Mouse (Mus musculus) bone marrow macrophage, adult 2 months (primary cell): Measurements from ENCODE around the gene Ralgps1. TPM values are rescaled to one million over a fixed set of nuclear protein-coding genes. Genes with fewer than 3 reads are reported as not detected.

Experiments used
- H3K27ac ChIP-seq: 2 replicates; pipeline ENCODE4 v1.5.1; 2012; ENCODE audit warnings: low read depth, low read length; ENCODE audit not compliant: insufficient read depth
- H3K4me1 ChIP-seq: 2 replicates; pipeline ENCODE4 v1.6.1; 2012; ENCODE audit warnings: low read length; ENCODE audit not compliant: control insufficient read depth, insufficient read depth
- H3K4me3 ChIP-seq: 2 replicates; pipeline ENCODE4 v1.5.1; 2012; ENCODE audit warnings: mild to moderate bottlenecking, low read length, moderate library complexity; ENCODE audit not compliant: insufficient read depth
- CTCF ChIP-seq: IDR thresholded peaks from 2 replicates; pipeline ENCODE4 v1.5.1; 2012; ENCODE audit warnings: low read depth, mild to moderate bottlenecking, low read length, moderate library complexity
- POLR2A ChIP-seq: IDR thresholded peaks from 2 replicates; pipeline ENCODE4 v1.6.1; 2012; ENCODE audit warnings: mild to moderate bottlenecking, low read depth, low read length, borderline replicate concordance
- polyA plus RNA-seq: library from polyadenylated mRNA; stranded (reverse); fragments of >200 nt; gene quantifications from 2 replicates; pipeline ENCODE4 v1.2.4, GENCODE M21; 2012; ENCODE audit not compliant: missing spikeins, insufficient read depth, insufficient read length

Gene Ralgps1
- polyA plus RNA-seq, 1 experiment: 7.6 TPM

DNA sequence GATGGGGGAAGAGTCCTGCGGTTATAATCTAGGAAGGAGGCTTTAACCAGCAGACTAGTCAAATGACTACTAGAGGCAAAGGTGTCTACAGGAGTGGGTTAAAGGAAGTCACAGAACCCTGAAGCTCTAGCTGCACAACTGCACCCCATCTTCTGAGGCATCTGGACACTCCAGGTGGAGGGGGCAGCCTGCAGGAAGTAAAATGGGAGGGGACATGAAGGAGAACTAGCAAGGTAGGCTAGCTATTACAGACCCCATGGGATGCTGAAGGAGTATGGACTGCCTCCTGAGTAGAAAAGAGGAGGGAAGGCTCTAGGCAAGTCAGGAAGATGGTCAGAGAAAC lies 55.3 kb downstream of the Ralgps1 start:
- TF ChIP-seq CTCF (no peak), POLR2A (no peak)
- H3K4me3 ChIP-seq: no peak overlapping the region

DNA sequence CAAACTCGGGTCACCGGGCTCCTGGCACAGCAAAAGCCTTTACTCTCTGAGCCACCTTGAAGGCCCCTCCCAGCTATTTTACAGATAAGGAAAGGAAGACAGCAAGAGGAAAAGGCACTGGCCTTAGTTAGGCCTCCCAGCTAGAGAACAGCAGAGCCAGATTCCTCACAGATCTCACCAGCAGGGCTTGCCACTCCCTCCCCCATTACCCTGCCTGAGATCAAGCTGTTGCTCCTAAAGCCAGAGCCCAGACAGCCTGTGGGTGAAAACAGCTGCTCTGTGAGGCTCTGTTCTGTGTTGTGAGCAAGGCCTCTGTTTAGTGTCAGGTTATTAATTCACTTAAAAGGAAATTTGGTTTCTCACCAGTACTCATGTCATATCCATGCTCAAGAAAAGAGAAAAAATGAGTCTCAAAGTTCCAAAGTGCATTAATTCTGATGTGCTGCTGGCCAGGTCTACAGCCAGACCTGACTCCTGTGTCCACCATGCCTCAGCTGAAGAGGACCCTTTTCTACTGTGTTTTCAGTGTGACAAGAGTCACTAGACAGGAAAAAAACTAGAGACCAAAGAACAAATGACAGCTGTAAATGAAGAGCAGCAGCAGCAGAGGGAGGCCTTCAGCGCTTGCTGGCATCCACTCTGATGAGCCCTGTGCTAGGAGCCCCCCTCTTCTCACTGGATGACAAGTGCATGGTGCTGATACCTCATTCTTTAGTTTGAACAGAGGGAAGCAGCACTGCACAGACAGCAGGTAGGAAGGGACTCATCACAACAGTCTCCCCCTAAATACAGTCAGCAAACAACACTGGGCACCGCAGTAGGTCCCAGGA lies 55.8 kb downstream of the Ralgps1 start:
- H3K4me3 ChIP-seq: no peak overlapping the region
- no peak overlapping the region for H3K27ac ChIP-seq
- TF ChIP-seq CTCF: no peak
- TF ChIP-seq POLR2A: no peak
- H3K4me1 ChIP-seq: no peaks in the 10 kb centered on the region

More for the DNA sequence above, 55.3 kb downstream of the Ralgps1 start:
- Histone ChIP-seq H3K4me1 (no peaks in the 10 kb centered on the region), H3K27ac (no peak overlapping the region)

DNA sequence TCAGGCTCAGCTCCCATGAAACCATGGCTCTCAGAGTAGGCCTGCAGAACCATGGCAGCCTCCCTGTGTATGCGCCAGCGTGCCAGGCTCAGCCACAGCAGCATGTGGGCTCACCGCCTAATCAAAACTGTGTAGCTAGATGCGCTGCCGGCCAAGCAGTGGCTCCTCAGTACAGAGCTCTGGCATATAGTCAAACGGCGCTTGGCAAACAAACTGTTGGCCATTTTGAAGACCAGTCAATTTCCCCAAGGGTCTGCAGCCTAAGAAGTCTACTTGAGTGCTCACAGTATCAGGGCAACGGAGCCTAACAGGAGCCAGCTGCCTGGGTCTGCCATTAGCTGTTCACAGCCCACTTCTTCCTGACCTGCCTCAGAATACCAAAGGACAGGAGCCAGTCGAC lies 61.9 kb downstream of the Ralgps1 start:
- no peak overlapping the region for H3K27ac ChIP-seq
- no peak overlapping the region for H3K4me3 ChIP-seq
- no peaks in the 10 kb centered on the region for H3K4me1 ChIP-seq
- no peak for TF ChIP-seq POLR2A
- TF ChIP-seq CTCF: no peak

DNA sequence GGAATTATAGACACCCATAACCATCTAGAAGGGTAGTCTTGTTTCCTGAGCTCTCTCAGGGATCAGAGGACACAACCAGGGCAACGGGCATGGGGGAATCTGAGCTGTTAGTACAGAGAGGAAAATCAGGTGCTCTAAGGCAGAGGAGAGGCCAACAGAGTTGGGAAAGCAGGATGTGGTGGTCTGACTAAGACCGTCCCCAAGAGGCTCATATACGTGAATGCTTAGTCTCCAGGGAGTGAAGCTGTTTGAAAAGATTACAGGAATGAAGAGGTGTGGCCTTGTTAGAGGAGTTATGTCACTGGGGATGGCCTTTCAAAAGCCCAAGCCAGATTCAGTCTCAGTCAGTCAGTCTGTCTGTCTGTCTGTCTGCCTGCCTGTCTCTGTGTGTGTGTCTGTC lies 64.7 kb downstream of the Ralgps1 start:
- Histone ChIP-seq H3K27ac (no peak overlapping the region), H3K4me3 (no peak overlapping the region), H3K4me1 (peaks cover 16% of the 10 kb centered on the region)
- TF ChIP-seq CTCF (no peak), POLR2A (no peak)

DNA sequence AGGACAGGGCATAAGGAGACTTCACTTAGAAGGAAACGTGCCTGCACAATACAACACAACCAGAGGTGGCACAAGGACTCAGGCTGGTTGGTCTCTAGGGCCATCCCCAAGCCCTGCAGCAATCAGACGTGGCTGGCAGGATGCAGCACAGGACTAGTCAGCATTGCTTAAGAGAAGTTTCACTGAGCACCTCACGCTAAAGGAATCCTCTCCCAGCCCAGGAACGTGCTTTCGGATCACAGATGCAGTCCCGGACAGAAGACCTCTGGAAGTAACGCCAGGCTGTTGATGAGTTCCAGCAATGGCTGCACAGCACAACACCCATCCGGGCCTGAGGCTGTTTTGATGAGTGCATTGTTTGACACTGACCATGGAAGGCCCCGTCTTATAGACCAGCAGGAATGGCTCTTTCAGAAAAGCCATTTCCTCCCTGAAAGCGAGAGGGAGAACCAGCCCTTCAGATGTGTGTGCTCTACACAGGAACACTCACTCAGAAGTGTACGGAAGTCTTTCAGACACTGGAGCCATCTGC lies 67.8 kb downstream of the Ralgps1 start:
- TF ChIP-seq CTCF: no peak
- no peak for TF ChIP-seq POLR2A
- H3K4me3 ChIP-seq: no peak overlapping the region
- H3K4me1 ChIP-seq: peaks cover 19% of the 10 kb centered on the region
- no peak overlapping the region for H3K27ac ChIP-seq

DNA sequence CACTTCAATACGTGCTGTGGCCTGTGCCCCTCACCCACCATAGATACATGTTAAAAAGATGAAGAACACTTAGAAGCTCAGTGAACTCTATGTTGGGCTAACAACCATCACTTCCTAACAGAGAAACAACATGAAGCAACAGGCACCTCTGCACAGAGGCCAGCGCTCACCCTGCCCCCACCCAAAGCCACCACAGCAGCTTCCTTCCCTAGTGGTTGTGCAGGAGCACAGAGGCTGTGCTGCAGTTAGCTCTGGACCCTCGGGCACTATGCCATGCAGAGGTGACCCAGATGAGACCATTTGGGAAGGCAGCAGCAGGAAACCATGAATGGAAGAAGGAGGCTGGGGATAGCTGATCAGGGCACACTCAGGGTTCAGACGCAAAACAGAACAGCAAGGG lies 68.5 kb downstream of the Ralgps1 start:
- no peak for TF ChIP-seq CTCF
- no peak for TF ChIP-seq POLR2A
- peaks cover 19% of the 10 kb centered on the region for H3K4me1 ChIP-seq
- H3K27ac ChIP-seq: no peak overlapping the region
- no peak overlapping the region for H3K4me3 ChIP-seq

DNA sequence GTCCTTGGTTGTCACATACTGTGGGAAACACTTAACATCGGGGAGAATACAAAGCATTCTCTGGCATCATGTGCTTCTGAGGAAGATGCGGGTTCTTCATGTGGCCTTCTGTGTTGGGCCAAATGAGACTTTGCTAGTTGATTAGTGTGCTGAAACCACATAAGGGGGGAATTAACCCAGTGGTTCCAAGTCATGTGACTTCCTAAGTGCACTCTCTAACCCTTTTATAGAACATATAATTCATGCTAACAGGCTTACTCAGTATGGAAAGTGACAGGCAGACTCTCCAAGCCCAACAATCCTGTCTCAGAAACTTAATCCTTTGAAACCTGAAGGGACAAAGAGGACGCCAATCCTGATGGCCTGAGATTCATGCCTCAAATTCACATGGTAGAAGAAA lies 68.9 kb downstream of the Ralgps1 start:
- no peak for TF ChIP-seq CTCF
- TF ChIP-seq POLR2A: no peak
- Histone ChIP-seq H3K4me3 (no peak overlapping the region), H3K4me1 (peaks cover 19% of the 10 kb centered on the region), H3K27ac (no peak overlapping the region; the same call in 1 of the 2 replicates)

DNA sequence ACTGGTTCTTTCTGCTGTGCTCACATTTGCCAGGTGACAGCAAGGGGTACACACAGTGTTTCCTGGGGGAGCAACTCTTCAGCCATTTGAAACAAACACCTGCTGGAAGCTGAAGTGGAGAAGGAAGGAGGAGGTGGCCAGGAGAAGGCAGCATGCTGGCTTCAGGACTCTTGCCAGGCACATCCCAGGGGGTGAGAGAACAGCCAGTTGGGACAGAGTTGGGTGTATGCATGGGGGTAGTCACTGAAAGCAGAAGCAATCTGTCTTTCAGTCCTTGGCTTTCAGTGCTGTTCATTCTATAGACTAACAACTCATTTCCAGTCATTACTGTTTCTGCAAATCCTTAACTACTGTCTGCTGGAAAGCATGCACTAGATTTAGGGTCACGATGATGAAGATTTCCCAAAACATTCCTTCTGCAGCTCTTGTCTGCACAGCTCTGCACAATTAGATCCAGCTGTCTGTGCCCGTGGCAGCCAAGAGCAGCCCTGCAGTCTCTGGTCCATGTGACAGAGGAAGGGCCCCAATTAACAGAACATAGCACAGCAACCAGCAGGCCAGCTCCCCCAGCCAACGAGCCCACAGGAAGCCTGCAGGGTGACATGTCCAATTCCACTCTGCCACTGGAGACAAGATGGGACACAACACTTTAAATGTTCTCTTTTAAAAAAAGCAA lies 70.8 kb downstream of the Ralgps1 start:
- H3K4me3 ChIP-seq: no peak overlapping the region
- TF ChIP-seq POLR2A (no peak), CTCF (no peak)
- H3K4me1 ChIP-seq: peaks cover 19% of the 10 kb centered on the region
- H3K27ac ChIP-seq: no peak overlapping the region

DNA sequence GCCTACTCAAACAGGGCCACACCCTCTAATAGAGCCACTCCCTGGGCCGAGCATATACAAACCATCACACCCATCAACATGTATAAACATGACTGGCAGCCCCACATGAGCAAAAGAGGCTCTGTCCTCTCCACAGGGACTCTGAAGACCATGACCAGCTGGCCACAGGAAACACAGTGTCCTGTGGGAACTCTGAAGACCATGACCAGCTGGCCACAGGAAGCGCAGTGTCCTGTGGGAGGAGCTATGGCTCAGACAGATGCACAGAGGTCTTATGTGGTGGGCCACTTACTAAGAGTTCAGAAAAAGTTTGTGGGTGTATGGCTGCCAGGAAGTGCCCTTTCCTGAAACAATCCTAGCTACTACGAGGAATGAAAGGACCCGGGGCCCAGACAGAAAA lies 72.4 kb downstream of the Ralgps1 start:
- no peak for TF ChIP-seq CTCF
- no peak for TF ChIP-seq POLR2A
- H3K27ac ChIP-seq: no peak overlapping the region
- H3K4me1 ChIP-seq: peaks cover 19% of the 10 kb centered on the region
- H3K4me3 ChIP-seq: no peak overlapping the region

DNA sequence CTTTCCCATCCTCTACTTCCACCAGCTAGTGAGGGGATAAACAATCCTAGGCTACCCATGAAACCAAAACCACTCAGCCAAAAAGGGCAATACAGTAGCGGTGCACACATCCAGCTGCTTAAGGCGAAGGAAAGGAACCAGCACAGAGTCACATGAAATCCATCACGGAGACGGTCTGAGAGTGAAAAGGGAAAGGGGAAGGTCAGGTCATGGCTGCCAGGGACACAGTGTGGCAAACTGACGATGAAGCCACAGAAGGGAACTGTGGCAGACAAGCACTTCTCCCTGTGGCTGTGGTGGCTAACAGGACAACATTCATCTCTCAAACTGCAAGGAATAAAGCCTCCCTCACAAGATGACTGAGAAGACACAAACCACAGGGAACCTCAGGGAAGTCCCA lies 76.2 kb downstream of the Ralgps1 start:
- TF ChIP-seq CTCF (no peak), POLR2A (no peak)
- no peak overlapping the region for H3K27ac ChIP-seq
- no peak overlapping the region for H3K4me3 ChIP-seq
- H3K4me1 ChIP-seq: no peaks in the 10 kb centered on the region

DNA sequence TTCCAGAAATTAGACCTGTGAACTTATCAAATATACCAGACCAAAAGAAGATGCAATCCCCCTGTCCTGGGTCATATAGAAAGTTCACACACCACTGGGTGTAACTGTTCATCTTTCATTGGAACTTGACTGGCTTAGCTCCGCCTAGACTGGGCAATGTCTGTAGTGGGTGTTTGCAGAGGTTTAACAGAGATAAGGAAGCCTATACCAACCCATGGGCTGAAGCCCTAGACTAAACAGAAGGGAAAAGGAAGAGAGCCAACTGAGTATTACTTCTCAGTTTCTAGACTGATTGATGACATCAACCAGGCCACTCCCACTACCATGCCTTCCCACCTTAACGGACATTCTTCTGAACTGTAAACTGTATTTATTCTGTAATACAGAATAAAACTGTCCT lies 79.2 kb downstream of the Ralgps1 start:
- H3K4me1 ChIP-seq: no peaks in the 10 kb centered on the region
- TF ChIP-seq POLR2A: no peak
- TF ChIP-seq CTCF: no peak
- H3K4me3 ChIP-seq: no peak overlapping the region

More for the DNA sequence above, 79.2 kb downstream of the Ralgps1 start:
- H3K27ac ChIP-seq: no peak overlapping the region
